Mouse (Mus musculus) embryo, embryonic 10.5 days (tissue): ENCODE results near the gene Wdr76.
A peak's percentile ranks its signal among the peaks of the same experiment; 100 is the strongest.
"Not testable (repeated sequence)": the region's sequence is repeated elsewhere in the genome, so short reads cannot be mapped to it uniquely, and the experiment has no call there.

Experiments
- DNase-seq: peaks from one replicate; pipeline ENCODE4 v3.0.0-alpha.2; 2015; ENCODE audit warnings: low spot score

Wdr76 gene

GRCm38 (mm10) chr2:121518711-121519110, 12.2 kb downstream of the Wdr76 start:
- not testable (repeated sequence) for DNase-seq

DNA sequence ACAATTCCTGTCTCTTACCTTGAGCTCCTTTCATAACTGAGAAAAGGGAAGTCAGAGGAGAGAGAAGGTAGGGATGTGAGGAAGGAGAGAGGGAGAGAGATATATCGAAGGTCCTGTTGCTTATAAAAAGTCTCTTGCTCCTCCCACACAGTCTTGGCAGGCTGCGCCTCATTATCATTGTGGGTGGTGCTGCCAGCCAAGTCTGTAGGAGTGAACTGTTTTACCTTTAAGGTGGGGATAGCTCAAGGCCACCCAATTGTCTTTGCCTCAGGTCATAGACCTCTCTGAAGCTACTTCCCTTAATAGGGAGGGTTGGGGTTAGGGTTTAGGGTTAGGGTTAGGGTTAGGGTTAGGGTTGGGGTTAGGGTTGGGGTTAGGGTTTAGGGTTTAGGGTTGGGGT, 15.5 kb downstream of the Wdr76 start:
- DNase-seq = no peak

DNA sequence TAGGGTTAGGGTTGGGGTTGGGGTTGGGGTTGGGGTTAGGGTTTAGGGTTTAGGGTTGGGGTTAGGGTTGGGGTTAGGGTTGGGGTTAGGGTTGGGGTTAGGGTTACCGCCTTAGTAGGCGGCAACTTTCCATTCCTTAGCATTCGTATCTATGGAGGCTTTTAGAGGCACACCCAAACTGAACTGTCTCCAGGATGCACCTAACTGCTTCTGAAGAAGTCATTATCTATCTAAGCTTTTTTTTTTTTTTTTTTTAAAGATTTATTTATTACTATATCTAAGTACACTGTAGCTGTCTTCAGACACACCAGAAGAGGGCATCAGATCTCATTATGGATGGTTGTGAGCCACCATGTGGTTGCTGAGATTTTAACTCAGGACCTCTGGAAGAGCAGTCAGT, 16.3 kb downstream of the Wdr76 start:
- DNase-seq = not testable (repeated sequence)

- no peak for DNase-seq
Observed at GRCm38 (mm10) chr2:121525056-121525455, 18.5 kb downstream of the Wdr76 start.

GRCm38 (mm10) chr2:121544829-121545228, 38.3 kb downstream of the Wdr76 start:
- no peak for DNase-seq

DNA sequence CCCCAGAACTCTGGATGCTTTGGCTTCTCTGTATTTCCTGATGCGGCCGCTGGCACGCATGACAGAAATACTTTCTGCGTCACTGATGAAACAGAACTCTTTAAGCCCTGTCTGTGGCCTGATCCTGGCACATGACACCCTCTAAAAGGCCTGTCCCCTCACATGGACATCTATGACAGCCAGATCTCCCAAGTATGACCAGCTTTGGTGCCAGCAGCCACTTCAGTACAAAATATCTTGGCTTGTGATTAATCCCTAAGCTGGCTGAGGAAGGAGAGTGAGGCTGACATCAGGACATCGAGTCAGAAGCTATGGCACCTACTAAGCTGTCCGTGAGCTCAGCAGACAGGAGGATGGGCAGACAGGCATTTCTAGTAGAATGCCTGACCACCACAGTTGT, 43.1 kb downstream of the Wdr76 start:
- DNase-seq = no peak

DNA sequence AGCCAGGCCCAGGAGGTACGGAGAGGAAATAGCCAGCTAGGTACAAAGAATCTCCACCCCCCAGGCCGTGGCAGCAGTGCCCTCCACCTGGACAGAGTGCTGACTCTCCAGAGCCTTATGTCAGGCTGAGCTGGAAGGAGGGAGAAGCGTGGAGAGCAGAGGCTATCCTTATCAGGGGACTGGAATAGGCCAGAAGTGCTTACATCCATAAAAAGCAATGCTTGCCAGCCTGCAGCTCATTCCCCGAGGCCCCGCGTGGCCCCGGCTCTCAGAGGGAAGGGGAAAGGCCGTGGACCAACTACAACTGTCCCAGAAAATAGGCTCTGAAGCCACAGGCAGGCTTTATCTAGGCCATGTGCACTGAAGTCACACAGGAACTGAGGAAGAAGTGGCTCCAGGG, 44.7 kb downstream of the Wdr76 start:
- DNase-seq = no peak

- no peak for DNase-seq
Observed at GRCm38 (mm10) chr2:121563117-121563516, 56.6 kb downstream of the Wdr76 start.

- DNase-seq = no peak
Observed at GRCm38 (mm10) chr2:121565911-121566310, 59.4 kb downstream of the Wdr76 start.

DNA sequence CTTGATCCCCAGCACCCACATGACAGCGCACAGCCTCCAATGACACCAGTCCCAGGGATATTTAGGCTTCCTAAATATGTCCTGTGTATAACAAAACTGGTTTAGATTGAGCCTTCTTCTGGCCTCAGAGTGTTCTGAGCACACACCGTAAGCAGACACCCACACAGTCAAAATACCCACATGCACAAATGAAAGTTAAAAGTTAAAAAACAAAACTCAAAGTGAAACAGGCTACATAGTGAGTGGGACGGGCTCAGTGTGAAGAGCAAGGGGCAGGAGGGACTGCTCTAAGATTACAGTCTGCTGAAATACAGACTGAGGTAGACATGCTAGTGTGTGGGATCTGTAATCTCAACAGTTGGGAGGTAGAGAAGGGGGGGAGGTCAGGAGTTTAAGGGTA, 63.5 kb downstream of the Wdr76 start:
- DNase-seq = no peak

- no peak for DNase-seq
Observed at GRCm38 (mm10) chr2:121570999-121571655, 64.6 kb downstream of the Wdr76 start.

DNA sequence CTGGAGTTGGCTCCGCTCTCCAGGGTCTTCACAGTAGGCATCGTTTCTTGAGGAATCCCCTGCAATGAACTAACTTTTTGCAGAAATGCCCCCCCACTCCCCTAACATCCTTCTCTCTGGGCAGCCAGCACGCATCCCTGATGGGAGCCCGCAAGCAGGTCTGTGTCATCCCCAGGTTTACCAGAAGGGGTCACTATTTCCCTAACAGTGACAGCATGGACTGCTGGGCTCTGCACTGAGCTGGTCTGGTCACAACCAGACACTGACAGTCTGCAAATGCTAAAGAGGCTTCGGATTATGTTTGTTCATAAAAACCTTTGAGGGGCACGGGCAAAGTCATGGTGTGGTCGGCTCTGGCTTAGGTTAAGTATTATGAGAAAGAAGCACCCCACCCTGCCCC, 65.3 kb downstream of the Wdr76 start:
- DNase-seq = peak; percentile 94

GRCm38 (mm10) chr2:121574066-121574630, 67.6 kb downstream of the Wdr76 start:
- no peak for DNase-seq

- peak; percentile 27 for DNase-seq
Observed at GRCm38 (mm10) chr2:121575741-121576201, 69.2 kb downstream of the Wdr76 start.

- DNase-seq = no peak
Observed at GRCm38 (mm10) chr2:121582809-121583376, 76.4 kb downstream of the Wdr76 start.

DNA sequence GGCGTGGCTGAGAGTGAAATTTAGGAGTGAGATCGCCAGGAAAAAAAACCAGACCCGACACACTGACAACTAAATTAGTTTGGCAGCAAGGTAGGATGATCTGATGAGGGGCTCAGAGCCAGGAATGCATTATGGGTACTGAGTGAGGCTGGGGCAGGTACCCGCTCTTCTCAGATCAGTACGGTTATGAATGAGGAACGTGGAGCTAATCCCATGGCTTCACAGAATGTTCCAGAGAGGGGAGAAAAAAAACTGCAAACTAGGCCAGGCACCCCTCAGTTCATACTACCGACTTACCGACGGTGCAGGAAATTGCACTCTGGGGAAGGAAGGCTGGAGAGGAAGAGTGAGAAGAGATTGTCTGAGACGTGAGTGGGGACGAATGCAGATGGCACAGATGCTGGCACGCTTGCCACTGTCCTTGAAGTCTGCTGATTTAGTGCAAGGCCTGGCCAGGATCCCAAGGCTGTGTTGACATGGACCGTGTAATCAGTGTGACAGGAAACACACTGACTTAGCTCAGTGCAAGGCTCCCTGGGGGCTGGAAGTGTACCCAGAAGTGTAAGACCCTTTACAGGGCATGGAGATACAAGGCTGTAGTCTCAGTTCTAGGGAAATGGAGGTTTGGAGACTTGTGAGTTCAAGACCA, 77.1 kb downstream of the Wdr76 start:
- DNase-seq = no peak

- DNase-seq = no peak
Observed at GRCm38 (mm10) chr2:121584705-121585104, 78.2 kb downstream of the Wdr76 start.

DNA sequence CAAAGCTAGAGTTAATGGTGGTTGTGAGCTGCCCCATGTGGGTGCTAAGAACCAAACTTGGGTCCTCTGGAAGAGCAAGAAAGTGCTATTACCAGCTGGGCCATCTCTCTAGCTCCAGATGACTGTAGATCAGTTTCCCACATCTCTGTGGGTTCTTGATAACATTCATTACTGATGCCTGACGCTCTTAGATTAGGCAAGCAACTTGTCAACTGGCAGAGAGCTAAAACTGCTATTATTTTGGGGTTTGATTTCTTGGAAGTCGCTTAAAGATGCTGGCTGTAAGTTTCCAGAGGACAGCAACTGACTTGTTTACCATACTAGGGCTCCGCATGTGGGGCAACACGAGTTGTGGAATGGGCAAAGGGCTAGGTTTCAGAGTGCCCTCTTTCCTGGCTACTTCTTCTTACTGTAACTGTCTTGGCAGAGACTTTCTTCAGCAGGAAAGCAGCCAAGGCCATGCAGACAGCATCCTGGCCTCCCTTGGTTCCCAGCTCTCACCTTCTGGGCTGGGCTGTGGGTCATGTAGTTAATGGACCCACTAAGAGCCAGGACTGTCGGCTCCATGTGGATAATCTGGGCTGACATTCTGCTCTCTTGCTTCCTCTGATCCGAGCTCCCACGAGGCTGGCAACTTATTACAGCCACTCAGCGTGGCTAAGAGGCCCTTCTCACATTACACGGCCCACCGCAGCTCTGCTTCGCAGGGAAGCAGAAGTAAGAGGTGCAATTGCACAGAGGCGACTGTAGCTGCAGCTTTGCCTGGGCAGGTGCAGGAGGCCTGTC, 81.2 kb downstream of the Wdr76 start:
- DNase-seq = peak; percentile 48

- peak; percentile 53 for DNase-seq
Observed at GRCm38 (mm10) chr2:121588309-121588694, 81.8 kb downstream of the Wdr76 start.

DNA sequence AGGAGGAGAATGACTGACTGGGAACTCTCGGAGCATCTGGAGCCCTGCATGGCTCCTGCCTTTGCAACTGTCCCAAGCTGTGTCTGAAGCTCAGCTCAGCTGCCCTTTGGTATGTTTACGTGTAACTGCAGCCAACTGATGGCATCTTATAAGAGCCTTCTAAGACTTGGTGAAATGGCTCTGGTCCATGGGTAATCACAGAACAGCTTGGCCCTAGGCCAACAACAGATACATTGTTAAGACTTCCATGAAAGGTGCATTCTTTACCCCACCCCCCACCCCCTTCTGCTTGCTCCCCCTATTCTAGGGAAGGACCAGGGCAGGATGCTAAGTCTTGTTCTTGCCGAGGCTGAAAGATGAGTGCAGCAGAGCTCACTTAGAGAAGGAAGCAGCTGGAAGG, 87.6 kb downstream of the Wdr76 start:
- DNase-seq = no peak
